Mouse (Mus musculus) hindbrain, embryonic 15.5 days (tissue): Measurements from ENCODE around the gene Chac1. TPM values are rescaled to one million over a fixed set of nuclear protein-coding genes. Genes with fewer than 3 reads are reported as not detected.

ENCODE experiments used
- ATAC-seq: fragments of 200-750 bp; cut with Nextera tagmentation; 2 replicates; pipeline ENCODE4 v1.8.0; 2017; ENCODE audit warnings: low read depth, moderate number of reproducible peaks, moderate TSS enrichment; ENCODE audit not compliant: low FRiP score
- H3K27ac ChIP-seq: fragments of 300-500 bp; sonication (generic); replicated peaks from 2 replicates; pipeline ENCODE4 v1.5.1; 2015; ENCODE audit warnings: mild to moderate bottlenecking, inconsistent platforms
- H3K27me3 ChIP-seq: fragments of 300-500 bp; sonication (generic); 2 replicates; pipeline ENCODE4 v1.6.1; 2015; ENCODE audit warnings: control low read depth, inconsistent platforms
- H3K36me3 ChIP-seq: fragments of 300-500 bp; sonication (generic); 2 replicates; pipeline ENCODE4 v1.6.1; 2015; ENCODE audit warnings: control low read depth, inconsistent platforms
- H3K4me1 ChIP-seq: fragments of 300-500 bp; sonication (generic); replicated peaks from 2 replicates; pipeline ENCODE4 v1.6.1; 2015; ENCODE audit warnings: control low read depth, inconsistent platforms
- H3K4me2 ChIP-seq: fragments of 300-500 bp; sonication (generic); 2 replicates; pipeline ENCODE4 v1.6.1; 2015; ENCODE audit warnings: moderate library complexity, mild to moderate bottlenecking, inconsistent platforms
- H3K4me3 ChIP-seq: fragments of 300-500 bp; sonication (generic); 2 replicates; pipeline ENCODE4 v1.5.1; 2015; ENCODE audit warnings: mild to moderate bottlenecking, inconsistent platforms
- H3K9ac ChIP-seq: fragments of 300-500 bp; sonication (generic); 2 replicates; pipeline ENCODE4 v1.6.1; 2015; ENCODE audit warnings: inconsistent platforms
- H3K9me3 ChIP-seq: fragments of 300-500 bp; sonication (generic); 2 replicates; pipeline ENCODE4 v1.6.1; 2016; ENCODE audit warnings: control low read depth, inconsistent platforms
- WGBS: fragments of 180-500 bp; shearing (Covaris S2); methylation state at CpG from one replicate; pipeline ENCODE4 v1.1.7; 2015; 5-methylcytosine and 5-hydroxymethylcytosine counted together
- polyA plus RNA-seq: library from polyadenylated mRNA; unstranded; fragments of >200 nt; fragmentation: Nextera tagmentation; extraction: Ambion mirVana; gene quantifications from 2 replicates; pipeline ENCODE4 v1.2.1, GENCODE M21; 2015

The Chac1 gene
- polyA plus RNA-seq, 1 experiment from 2014 or later, result 10.7 TPM

DNA sequence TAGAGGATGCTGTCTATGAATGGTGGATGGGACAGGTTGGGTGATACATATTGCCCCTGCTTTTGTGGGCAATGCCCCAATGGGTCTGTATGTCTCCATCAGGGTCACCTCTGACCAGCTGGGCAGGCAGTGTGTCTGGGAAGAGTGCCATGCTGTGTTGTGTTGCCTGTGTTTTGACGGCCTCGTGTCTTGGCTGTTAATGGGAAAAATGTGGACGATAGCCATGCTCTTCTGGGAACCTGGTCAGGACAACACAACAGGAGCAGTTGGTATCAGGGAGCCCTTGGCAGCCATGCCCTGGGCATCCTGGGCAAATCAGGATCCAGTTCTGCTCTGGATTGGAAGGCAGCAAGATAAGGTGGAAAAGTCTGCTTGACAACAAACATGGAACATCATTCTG is 4.1 kb downstream of the Chac1 start:
- no peak overlapping the region for H3K4me2 ChIP-seq
- peaks cover 13% of the 10 kb centered on the region for H3K4me1 ChIP-seq
- H3K9me3 ChIP-seq, result no peaks in the 10 kb centered on the region
- ATAC-seq, result no peak
- peaks cover 1% of the 10 kb centered on the region; the same call in 1 of the 2 replicates for H3K27me3 ChIP-seq
- no peak overlapping the region for H3K4me3 ChIP-seq
- H3K9ac ChIP-seq, result no peak overlapping the region
- 77% methylated on average over 3 of the region's 3 CpGs for WGBS
- peaks cover 18% of the 10 kb centered on the region; the same call in 1 of the 2 replicates for H3K36me3 ChIP-seq
- no peak overlapping the region for H3K27ac ChIP-seq

DNA sequence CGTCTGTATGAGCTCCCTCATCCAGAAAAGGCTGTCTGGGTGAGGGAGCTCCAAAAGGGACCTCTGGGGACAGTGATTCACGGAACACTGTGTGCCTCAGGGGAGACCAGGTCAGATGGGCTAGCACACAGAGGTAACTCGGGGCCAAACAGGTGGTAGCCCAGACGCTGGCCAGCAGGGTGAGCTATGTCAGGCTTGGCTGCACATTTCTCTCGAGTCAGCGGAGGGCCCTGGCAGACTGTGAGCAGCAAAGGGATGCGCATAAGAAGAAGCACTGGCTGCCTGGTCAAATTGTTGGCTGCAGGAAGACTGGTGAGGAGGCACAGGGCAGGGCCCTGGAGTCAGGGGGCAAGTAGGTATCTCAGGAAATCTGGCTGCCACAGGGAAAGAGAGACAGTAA is 4.6 kb downstream of the Chac1 start:
- Histone ChIP-seq H3K27ac (0 out of 2 replicates have a peak overlapping the region, but pooled peaks have one; percentile 27), H3K4me1 (peaks cover 8% of the 10 kb centered on the region; the same call in 1 of the 2 replicates), H3K9ac (no peak overlapping the region), H3K4me3 (no peak overlapping the region), H3K27me3 (no peaks in the 10 kb centered on the region), H3K9me3 (no peaks in the 10 kb centered on the region), H3K4me2 (no peak overlapping the region), H3K36me3 (peaks cover 18% of the 10 kb centered on the region; the same call in 1 of the 2 replicates)
- 24% methylated on average over 7 of the region's 7 CpGs for WGBS
- ATAC-seq, result no peak

DNA sequence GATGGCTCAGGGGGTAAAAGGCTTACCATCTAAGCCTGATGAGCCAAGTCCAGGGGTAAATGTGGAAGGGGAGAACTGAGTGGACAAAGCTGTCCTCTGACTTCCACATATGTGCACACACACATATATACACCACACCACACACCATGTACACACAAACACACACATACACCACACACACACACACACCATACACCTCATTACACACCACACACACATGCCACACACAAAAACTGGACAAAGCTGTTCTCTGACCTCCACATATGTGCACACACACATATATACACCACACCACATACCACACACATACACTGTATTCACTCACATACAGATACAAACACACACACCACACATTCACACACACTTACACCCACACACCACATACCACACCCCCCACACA is 5.3 kb downstream of the Chac1 start:
- Histone ChIP-seq H3K9ac (no peak overlapping the region), H3K27ac (no peak overlapping the region), H3K4me2 (no peak overlapping the region), H3K27me3 (no peaks in the 10 kb centered on the region), H3K36me3 (peaks cover 18% of the 10 kb centered on the region; the same call in 1 of the 2 replicates), H3K9me3 (no peaks in the 10 kb centered on the region), H3K4me1 (peaks cover 5% of the 10 kb centered on the region; the same call in 1 of the 2 replicates), H3K4me3 (no peak overlapping the region)
- no peak for ATAC-seq

DNA sequence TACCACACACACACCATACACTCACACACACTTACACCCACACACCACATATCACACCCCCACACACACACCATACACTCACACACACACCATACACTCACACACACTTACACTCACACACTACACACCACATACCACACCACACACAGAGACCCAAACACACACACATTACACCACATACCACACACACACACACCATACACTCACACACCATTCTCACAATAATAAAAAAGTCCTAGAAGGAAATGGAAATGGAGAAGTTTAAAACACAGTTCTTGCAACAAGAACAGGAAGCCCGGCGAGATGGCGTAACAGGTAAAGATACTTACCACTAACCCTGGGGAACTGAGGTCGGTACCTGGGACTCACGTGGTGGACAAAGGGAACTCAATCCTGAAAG is 5.8 kb downstream of the Chac1 start:
- Histone ChIP-seq H3K9ac (no peak overlapping the region), H3K27ac (no peak overlapping the region), H3K9me3 (0 out of 2 replicates have a peak, but pooled peaks cover 5% of the 10 kb centered on the region), H3K4me1 (peaks cover under 1% of the 10 kb centered on the region; the same call in 1 of the 2 replicates), H3K27me3 (no peaks in the 10 kb centered on the region), H3K4me3 (no peak overlapping the region), H3K4me2 (no peak overlapping the region), H3K36me3 (peaks cover 18% of the 10 kb centered on the region; the same call in 1 of the 2 replicates)
- 93% methylated on average over 5 of the region's 5 CpGs for WGBS
- no peak for ATAC-seq

DNA sequence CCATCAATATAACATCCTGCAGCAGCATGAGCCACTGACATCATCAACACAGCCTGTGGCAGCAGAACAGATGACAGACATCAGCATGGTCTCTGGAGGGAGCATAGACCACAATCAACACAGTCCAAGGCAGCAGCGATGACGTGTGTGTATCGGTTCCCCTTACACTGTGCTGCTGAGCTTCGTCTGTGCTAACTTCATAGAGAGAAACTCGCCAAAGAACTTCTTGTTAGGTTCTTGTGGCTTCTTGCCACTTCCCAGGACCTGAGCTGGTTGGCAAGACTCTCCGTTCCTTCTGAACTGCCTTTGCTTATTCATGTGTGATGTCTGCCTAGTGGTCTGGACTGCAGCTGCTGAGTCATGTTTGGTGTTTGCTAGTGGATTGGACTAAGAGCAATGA is 7.2 kb downstream of the Chac1 start:
- Histone ChIP-seq H3K36me3 (peaks cover 13% of the 10 kb centered on the region; the same call in 1 of the 2 replicates), H3K4me3 (no peak overlapping the region), H3K27me3 (no peaks in the 10 kb centered on the region), H3K9ac (no peak overlapping the region), H3K4me1 (no peaks in the 10 kb centered on the region), H3K27ac (no peak overlapping the region), H3K4me2 (no peak overlapping the region), H3K9me3 (0 out of 2 replicates have a peak, but pooled peaks cover 7% of the 10 kb centered on the region)
- 85% methylated on average over 6 of the region's 6 CpGs for WGBS
- ATAC-seq, result no peak

DNA sequence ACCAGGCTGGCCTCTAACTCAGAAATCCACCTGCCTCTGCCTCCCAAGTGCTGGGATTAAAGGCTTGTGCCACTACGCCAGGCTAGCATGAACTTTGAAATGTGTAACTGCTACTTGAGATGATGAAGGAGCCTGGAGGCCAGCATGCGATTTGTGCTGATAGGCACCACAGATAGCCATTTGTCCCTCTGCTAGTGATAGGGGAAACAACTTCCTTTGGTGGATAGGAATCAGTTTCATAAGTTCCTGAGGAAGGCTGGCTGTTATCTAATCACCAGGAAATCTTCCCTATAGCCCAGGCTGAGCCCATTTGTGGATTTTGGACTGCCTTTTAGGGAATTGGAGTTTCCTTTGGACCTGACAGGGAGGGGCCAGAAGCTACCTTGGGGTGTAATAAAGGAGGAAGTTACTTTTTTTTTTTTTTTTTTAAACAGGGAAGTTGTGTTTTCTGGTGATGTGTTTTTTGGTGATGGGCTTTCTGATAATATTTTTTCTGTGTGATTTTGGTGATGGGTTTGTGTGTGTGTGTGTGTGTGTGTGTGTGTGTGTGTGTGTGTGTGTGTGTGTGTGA is 8.8 kb downstream of the Chac1 start:
- no peaks in the 10 kb centered on the region for H3K27me3 ChIP-seq
- H3K9me3 ChIP-seq, result 0 out of 2 replicates have a peak, but pooled peaks cover 7% of the 10 kb centered on the region
- H3K4me3 ChIP-seq, result no peak overlapping the region
- H3K36me3 ChIP-seq, result no peaks in the 10 kb centered on the region
- H3K4me1 ChIP-seq, result no peaks in the 10 kb centered on the region
- no peak overlapping the region for H3K4me2 ChIP-seq
- WGBS, result 96% methylated on average over 2 of the region's 2 CpGs
- H3K9ac ChIP-seq, result no peak overlapping the region
- H3K27ac ChIP-seq, result no peak overlapping the region
- ATAC-seq, result no peak

DNA sequence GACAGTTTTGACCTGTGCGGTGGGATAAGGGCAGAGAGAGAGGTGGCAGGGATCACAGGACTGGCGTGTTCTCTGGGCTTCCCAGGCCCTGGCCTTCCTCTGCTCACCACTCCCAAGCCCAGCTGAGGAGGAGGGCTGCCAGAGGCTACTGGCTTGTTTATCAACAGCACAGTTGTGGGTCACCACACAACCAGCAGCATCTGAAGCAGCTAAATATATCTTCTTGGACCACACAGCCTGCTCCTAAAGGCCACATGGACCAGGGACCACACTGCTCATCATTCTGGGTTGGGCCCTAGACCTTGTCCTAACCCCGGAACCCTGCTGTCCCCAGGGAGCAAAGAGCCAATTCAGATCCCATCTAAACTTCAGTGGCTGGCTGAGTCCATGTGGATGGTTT is 13.9 kb downstream of the Chac1 start:
- Histone ChIP-seq H3K27me3 (no peaks in the 10 kb centered on the region), H3K27ac (no peak overlapping the region), H3K9ac (no peak overlapping the region), H3K4me3 (no peak overlapping the region), H3K4me2 (no peak overlapping the region), H3K4me1 (no peaks in the 10 kb centered on the region), H3K36me3 (peaks cover 4% of the 10 kb centered on the region; the same call in 1 of the 2 replicates), H3K9me3 (0 out of 2 replicates have a peak, but pooled peaks cover 7% of the 10 kb centered on the region)
- 86% methylated on average over 3 of the region's 3 CpGs for WGBS
- ATAC-seq, result no peak

DNA sequence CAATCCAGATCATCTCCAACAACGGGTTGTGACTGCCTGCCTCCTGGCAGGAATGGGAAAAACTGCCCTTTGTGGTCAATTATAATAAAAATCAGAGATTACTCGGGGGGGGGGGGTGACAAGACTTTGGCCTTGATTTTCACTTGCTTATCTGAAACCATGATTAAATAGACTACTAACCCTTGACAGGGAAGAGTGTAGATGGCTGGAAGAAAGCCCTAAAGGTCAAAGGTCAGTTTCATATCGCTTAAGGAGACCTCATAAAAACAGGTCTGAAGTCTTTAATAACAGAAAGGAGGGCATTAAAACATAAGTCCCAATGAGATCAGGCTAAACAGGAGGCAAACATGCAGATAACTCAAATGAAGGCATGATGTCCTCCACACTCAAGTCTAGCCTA is 16.3 kb downstream of the Chac1 start:
- no peaks in the 10 kb centered on the region for H3K27me3 ChIP-seq
- no peaks in the 10 kb centered on the region for H3K4me1 ChIP-seq
- no peak for ATAC-seq
- H3K4me2 ChIP-seq, result no peak overlapping the region
- no peak overlapping the region for H3K27ac ChIP-seq
- WGBS, result 83% methylated on average over 3 of the region's 3 CpGs
- H3K9ac ChIP-seq, result no peak overlapping the region
- no peak overlapping the region for H3K4me3 ChIP-seq
- H3K36me3 ChIP-seq, result peaks cover 20% of the 10 kb centered on the region
- H3K9me3 ChIP-seq, result no peaks in the 10 kb centered on the region

DNA sequence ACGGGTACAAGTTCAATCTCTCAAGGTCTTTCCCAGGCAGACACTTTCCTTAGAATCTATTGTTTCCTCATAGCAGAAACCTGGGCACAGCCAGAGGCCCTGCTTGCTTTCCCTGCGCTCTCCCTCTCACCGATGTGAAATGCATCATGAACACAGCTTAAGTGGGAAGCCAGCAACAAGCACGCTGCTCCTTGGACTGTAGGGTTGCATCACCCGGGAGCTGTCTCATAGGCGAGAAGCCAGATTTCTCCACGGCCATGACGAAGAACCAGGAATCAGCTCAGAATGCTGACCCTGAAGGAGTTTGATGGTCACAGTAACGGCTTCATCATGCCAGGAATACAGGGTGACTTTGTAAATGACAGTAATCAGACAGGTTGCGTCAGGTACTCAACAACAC is 19.1 kb downstream of the Chac1 start:
- no peaks in the 10 kb centered on the region for H3K27me3 ChIP-seq
- H3K27ac ChIP-seq, result no peak overlapping the region
- H3K4me3 ChIP-seq, result no peak overlapping the region
- no peaks in the 10 kb centered on the region for H3K9me3 ChIP-seq
- whole genome bisulfite sequencing, result 94% methylated on average over 10 of the region's 10 CpGs
- no peak overlapping the region for H3K4me2 ChIP-seq
- no peak for ATAC-seq
- peaks cover 43% of the 10 kb centered on the region for H3K36me3 ChIP-seq
- H3K9ac ChIP-seq, result no peak overlapping the region
- no peaks in the 10 kb centered on the region for H3K4me1 ChIP-seq

DNA sequence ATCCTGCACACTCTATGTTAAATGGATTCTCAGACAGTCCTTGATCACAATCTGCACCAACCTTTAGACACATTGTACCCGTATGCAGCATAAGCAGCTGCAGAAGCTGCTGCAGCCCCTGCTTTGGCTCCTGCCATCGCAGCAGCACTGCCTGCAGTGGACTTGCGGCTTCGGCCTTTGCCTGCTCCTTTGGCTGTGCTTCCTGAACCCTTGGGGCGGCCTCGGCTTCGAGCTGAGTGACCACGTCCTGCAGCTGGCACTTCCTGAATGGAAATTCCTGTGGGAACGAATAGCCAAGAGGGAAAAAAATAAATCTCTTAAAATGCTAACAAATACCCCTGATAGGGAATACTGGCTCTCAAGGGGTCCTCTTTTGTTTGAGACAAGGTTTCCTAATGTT is 26.3 kb downstream of the Chac1 start:
- 80% methylated on average over 9 of the region's 9 CpGs for WGBS
- H3K27me3 ChIP-seq, result no peaks in the 10 kb centered on the region
- no peak overlapping the region for H3K4me3 ChIP-seq
- ATAC-seq, result no peak
- no peak overlapping the region for H3K4me2 ChIP-seq
- H3K36me3 ChIP-seq, result peaks cover 74% of the 10 kb centered on the region
- H3K9ac ChIP-seq, result no peak overlapping the region
- no peaks in the 10 kb centered on the region for H3K9me3 ChIP-seq
- H3K4me1 ChIP-seq, result no peaks in the 10 kb centered on the region
- no peak overlapping the region for H3K27ac ChIP-seq

DNA sequence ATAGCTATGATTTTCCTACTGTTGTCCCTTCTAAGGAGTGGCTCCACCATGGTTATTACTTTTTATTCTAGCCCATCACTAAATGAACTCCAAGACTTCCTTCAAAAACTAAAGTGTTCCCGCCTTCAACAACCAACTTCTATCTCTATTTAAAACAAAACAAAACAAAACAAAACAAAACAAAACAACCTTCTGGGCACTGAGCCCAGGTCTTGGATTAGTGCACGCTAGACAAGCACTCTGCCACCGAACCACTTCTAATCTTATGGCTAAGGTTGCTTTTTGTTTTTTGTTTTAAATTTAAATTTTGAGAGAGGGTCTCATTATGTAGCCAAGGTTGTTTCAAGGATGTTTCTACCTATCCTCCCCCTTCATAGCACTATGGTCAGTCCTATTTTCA is 26.8 kb downstream of the Chac1 start:
- Histone ChIP-seq H3K4me2 (no peak overlapping the region), H3K27ac (no peak overlapping the region), H3K9me3 (no peaks in the 10 kb centered on the region), H3K36me3 (peaks cover 74% of the 10 kb centered on the region), H3K4me3 (no peak overlapping the region), H3K4me1 (no peaks in the 10 kb centered on the region), H3K27me3 (no peaks in the 10 kb centered on the region), H3K9ac (no peak overlapping the region)
- no peak for ATAC-seq
- WGBS, result 71% methylated on average over 3 of the region's 3 CpGs

DNA sequence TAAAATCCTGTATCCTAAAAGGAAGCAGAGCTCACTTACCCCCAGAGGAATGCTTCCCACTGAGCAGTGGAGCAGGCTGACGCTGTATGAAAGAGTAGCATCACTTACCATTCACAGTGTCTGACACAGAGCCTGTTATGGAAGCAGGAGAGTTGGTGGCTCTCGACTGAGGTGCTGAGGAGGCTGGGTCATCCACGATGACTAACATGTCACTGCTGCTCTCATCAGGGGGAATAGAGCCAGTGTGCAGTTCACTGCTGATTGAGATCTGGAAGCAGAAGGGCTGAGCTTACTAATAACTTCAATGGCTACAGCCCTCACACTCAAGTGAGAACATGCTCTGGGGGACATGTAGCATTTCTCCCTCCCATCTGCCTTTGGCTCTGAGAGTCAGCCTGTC is 28.4 kb downstream of the Chac1 start:
- 88% methylated on average over 3 of the region's 3 CpGs for WGBS
- Histone ChIP-seq H3K4me3 (no peak overlapping the region), H3K9ac (no peak overlapping the region), H3K4me2 (no peak overlapping the region), H3K27ac (no peak overlapping the region), H3K9me3 (no peaks in the 10 kb centered on the region), H3K4me1 (no peaks in the 10 kb centered on the region), H3K36me3 (peaks cover 68% of the 10 kb centered on the region), H3K27me3 (no peaks in the 10 kb centered on the region)
- ATAC-seq, result no peak

DNA sequence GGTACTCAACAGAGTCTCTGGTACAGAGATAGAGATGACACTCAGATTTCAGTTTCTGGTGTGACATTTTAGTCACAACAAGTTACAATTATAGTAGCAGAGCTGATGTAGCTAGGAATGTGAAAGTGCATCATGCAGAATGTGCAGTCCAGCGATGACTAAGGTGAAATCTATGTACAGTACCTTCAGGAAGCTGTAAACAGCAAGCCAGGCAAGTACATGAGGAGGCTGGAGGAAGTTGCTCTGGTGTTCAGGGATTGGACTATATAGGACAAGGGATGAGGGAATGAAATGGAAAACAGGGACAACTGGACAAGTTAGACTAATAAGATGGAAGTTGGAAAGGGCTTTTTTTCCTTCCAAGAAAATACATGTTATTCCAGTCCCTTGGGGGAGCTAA is 37.2 kb downstream of the Chac1 start:
- Histone ChIP-seq H3K4me1 (no peaks in the 10 kb centered on the region), H3K9ac (no peak overlapping the region), H3K27me3 (no peaks in the 10 kb centered on the region), H3K4me3 (no peak overlapping the region), H3K4me2 (no peak overlapping the region), H3K36me3 (peaks cover 26% of the 10 kb centered on the region), H3K27ac (no peak overlapping the region), H3K9me3 (no peaks in the 10 kb centered on the region)
- WGBS, result 89% methylated on average over 1 of the region's 1 CpGs
- no peak for ATAC-seq
